ENCODE assay signal across 24 mouse cellular contexts in the genomic region with DNA sequence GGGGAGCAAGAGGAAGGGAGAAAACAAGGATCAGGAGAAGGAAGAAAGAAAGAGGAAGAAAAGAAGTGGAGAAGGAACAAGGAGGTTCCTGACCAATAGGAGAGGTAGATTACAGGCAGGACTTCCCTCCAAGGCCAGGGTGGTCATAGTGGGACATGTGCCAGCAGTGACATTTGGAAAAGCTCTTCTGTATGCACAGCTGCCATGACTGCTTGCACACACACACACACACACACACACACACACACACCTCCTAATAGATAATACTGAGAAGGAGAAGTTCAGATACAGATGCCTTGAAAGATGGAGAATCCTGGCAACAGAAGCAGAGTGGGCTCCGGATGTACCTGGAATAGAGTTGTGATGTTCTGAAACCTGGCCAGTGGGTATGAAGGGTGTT.
"Had no signal": no experiment of that assay in that cellular context is flagged by ENCODE, and none has a peak within 500 bp of the region (broad histone marks: within the 10 kb centered on the region; RNA-seq: fewer than 3 reads in every experiment).

No protein-coding gene starts in this region.

- H3K4me1 ChIP-seq: intestine, embryonic 15.5 days had no signal

- H3K27me3 ChIP-seq: heart, embryonic 12.5 days; hindbrain, embryonic 12.5 days; intestine, embryonic 15.5 days; limb, embryonic 12.5 days; liver, embryonic 12.5 days had no signal

- H3K9me3 ChIP-seq: heart, embryonic 12.5 days; hindbrain, embryonic 10.5 days; hindbrain, embryonic 12.5 days; intestine, embryonic 15.5 days; limb, embryonic 10.5 days; limb, embryonic 12.5 days; liver, embryonic 12.5 days had no signal

- H3K9ac ChIP-seq: heart, embryonic 12.5 days; hindbrain, embryonic 12.5 days; hindbrain, embryonic 14.5 days; intestine, embryonic 15.5 days; limb, embryonic 12.5 days; liver, embryonic 12.5 days had no signal

- H3K27ac ChIP-seq: gastrocnemius, adult 2 months; heart, adult 2 months; hindbrain, embryonic 10.5 days; hindbrain, embryonic 12.5 days; hindbrain, embryonic 14.5 days; intestine, embryonic 15.5 days; layer of hippocampus, adult 2 months; left cerebral cortex, adult 2 months; limb, embryonic 10.5 days; limb, embryonic 12.5 days; liver, embryonic 12.5 days had no signal

- DNase-seq: gastrocnemius, adult 2 months; gastrocnemius, postnatal 10 days; gastrocnemius, postnatal 25 days; heart, adult 2 months; heart, postnatal 14 days; heart, postnatal 36 days; kidney, adult 18-20 months; kidney, adult 8-10 months; kidney, postnatal 10 days; kidney, postnatal 25 days; liver had no signal

- H3K4me2 ChIP-seq: heart, embryonic 12.5 days; hindbrain, embryonic 12.5 days; hindbrain, embryonic 14.5 days; intestine, embryonic 15.5 days; limb, embryonic 12.5 days; liver, embryonic 12.5 days had no signal

- H3K4me3 ChIP-seq: gastrocnemius, adult 2 months; heart, adult 2 months; heart, embryonic 12.5 days; hindbrain, embryonic 10.5 days; hindbrain, embryonic 12.5 days; intestine, embryonic 15.5 days; layer of hippocampus, adult 2 months; left cerebral cortex, adult 2 months; limb, embryonic 10.5 days; limb, embryonic 12.5 days; liver, embryonic 12.5 days had no signal

- ATAC-seq: hindbrain, embryonic 16.5 days; inflammation-experienced regulatory T-cells, adult 6 months; intestine, embryonic 15.5 days; intestine, postnatal 0 days; liver, embryonic 12.5 days had no signal

- H3K36me3 ChIP-seq: hindbrain, embryonic 10.5 days; hindbrain, embryonic 12.5 days; intestine, embryonic 15.5 days; limb, embryonic 10.5 days; limb, embryonic 12.5 days; liver, embryonic 12.5 days had no signal
